9 mouse cellular contexts compared by ENCODE assay signal in genomic region chr14:14068553-14068952, GRCm38 (mm10). TPM values are rescaled to one million over a fixed set of nuclear protein-coding genes. Genes with fewer than 3 reads are reported as not detected.
A peak's percentile ranks its signal among the peaks of the same experiment; 100 is the strongest.
DNase-seq lines count a peak whose midpoint lies in the region; ATAC-seq lines count a peak whose summit lies in the region.
"Had no signal": no experiment of that assay in that cellular context is flagged by ENCODE, and none has a peak within 500 bp of the region (broad histone marks: within the 10 kb centered on the region; RNA-seq: fewer than 3 reads in every experiment).

No protein-coding gene starts in this region.

- no peaks in the 10 kb centered on the region for H3K36me3 ChIP-seq in hindbrain, embryonic 13.5 days
- no peaks in the 10 kb centered on the region for H3K36me3 ChIP-seq in hindbrain, embryonic 12.5 days
- no peaks in the 10 kb centered on the region for H3K36me3 ChIP-seq in forebrain, embryonic 16.5 days (ENCODE audit: control insufficient read depth, insufficient read depth)

- ATAC-seq in hindbrain, embryonic 13.5 days (ENCODE audit: low FRiP score): no peak
- no peak for ATAC-seq in hindbrain, embryonic 12.5 days (ENCODE audit: low FRiP score)
- no peak for ATAC-seq in forebrain, embryonic 16.5 days
- ATAC-seq in megakaryocyte progenitor cell, adult 5-6 weeks (replicated peaks; ENCODE audit: poor library complexity): peak; percentile 10

- H3K4me1 ChIP-seq in hindbrain, embryonic 13.5 days (replicated peaks): peaks cover 51% of the 10 kb centered on the region
- peaks cover 46% of the 10 kb centered on the region for H3K4me1 ChIP-seq in hindbrain, embryonic 12.5 days
- H3K4me1 ChIP-seq in forebrain, embryonic 16.5 days (replicated peaks; ENCODE audit: control insufficient read depth, insufficient read depth, low read length): peaks cover 33% of the 10 kb centered on the region

- 29% methylated on average over 3 of the region's 3 CpGs for whole genome bisulfite sequencing in hindbrain, embryonic 13.5 days
- WGBS in hindbrain, embryonic 12.5 days: 28% methylated on average over 3 of the region's 3 CpGs
- WGBS in forebrain, embryonic 16.5 days: 17% methylated on average over 3 of the region's 3 CpGs

- H3K27me3 ChIP-seq in hindbrain, embryonic 13.5 days: no peaks in the 10 kb centered on the region
- H3K27me3 ChIP-seq in hindbrain, embryonic 12.5 days: no peaks in the 10 kb centered on the region
- H3K27me3 ChIP-seq in forebrain, embryonic 16.5 days (replicated peaks; ENCODE audit: control insufficient read depth, insufficient read depth, low read length): no peaks in the 10 kb centered on the region

- H3K4me2 ChIP-seq in hindbrain, embryonic 13.5 days: no peak overlapping the region
- no peak overlapping the region for H3K4me2 ChIP-seq in hindbrain, embryonic 12.5 days (replicated peaks)
- H3K4me2 ChIP-seq in forebrain, embryonic 16.5 days (ENCODE audit: low read length): peak overlapping the region; percentile 3; the same call in 1 of the 2 replicates

- DNase-seq in T-cell, adult 2 months (ENCODE audit: low spot score): peak; percentile 21
- DNase-seq in testis, postnatal 10 days (ENCODE audit: low spot score): no peak
- DNase-seq in testis, postnatal 14 days (ENCODE audit: low spot score): no peak
- DNase-seq in layer of hippocampus, adult 11-12 months (ENCODE audit: low spot score): no peak

- H3K9me3 ChIP-seq in hindbrain, embryonic 13.5 days: no peaks in the 10 kb centered on the region
- H3K9me3 ChIP-seq in hindbrain, embryonic 12.5 days (replicated peaks): no peaks in the 10 kb centered on the region
- no peaks in the 10 kb centered on the region for H3K9me3 ChIP-seq in forebrain, embryonic 16.5 days (ENCODE audit: control insufficient read depth, low read length)
- H3K9me3 ChIP-seq: G1E had no signal

- H3K9ac ChIP-seq in hindbrain, embryonic 13.5 days: no peak overlapping the region
- no peak overlapping the region for H3K9ac ChIP-seq in hindbrain, embryonic 12.5 days
- no peak overlapping the region for H3K9ac ChIP-seq in forebrain, embryonic 16.5 days (replicated peaks; ENCODE audit: low read depth, low read length)

- H3K27ac ChIP-seq in hindbrain, embryonic 13.5 days: peak overlapping the region; percentile 62; the same call in 1 of the 2 replicates
- H3K27ac ChIP-seq in hindbrain, embryonic 12.5 days: no peak overlapping the region
- peak overlapping the region; percentile 72 for H3K27ac ChIP-seq in forebrain, embryonic 16.5 days (ENCODE audit: low read length)

- no peak overlapping the region for H3K4me3 ChIP-seq in hindbrain, embryonic 13.5 days
- H3K4me3 ChIP-seq in hindbrain, embryonic 12.5 days: no peak overlapping the region
- H3K4me3 ChIP-seq in forebrain, embryonic 16.5 days (replicated peaks; ENCODE audit: low read length): no peak overlapping the region

RNA-seq across cellular contexts. Expression of gene Psmd6, which starts 52.2 kb away (rescaled TPM):
- 279 and 284 TPM in 2 replicates for polyA plus RNA-seq in hindbrain, embryonic 13.5 days (2015; fragmentation: Nextera tagmentation; extraction: Ambion mirVana)
- polyA plus RNA-seq in hindbrain, embryonic 12.5 days (2016; fragmentation: Nextera tagmentation; extraction: Ambion mirVana): 284 and 289 TPM in 2 replicates
- polyA plus RNA-seq in forebrain, embryonic 16.5 days (2015; fragmentation: Nextera tagmentation; extraction: Ambion mirVana): 275 and 281 TPM in 2 replicates
- 181 and 210 TPM in 2 replicates for total RNA-seq in megakaryocyte progenitor cell, adult 5-6 weeks (2015)
- total RNA-seq in megakaryocyte progenitor cell, adult 5-6 weeks (2017): 215 and 237 TPM in 2 replicates
